Comparison of ENCODE assay signal across 25 mouse cellular contexts in the genomic region with DNA sequence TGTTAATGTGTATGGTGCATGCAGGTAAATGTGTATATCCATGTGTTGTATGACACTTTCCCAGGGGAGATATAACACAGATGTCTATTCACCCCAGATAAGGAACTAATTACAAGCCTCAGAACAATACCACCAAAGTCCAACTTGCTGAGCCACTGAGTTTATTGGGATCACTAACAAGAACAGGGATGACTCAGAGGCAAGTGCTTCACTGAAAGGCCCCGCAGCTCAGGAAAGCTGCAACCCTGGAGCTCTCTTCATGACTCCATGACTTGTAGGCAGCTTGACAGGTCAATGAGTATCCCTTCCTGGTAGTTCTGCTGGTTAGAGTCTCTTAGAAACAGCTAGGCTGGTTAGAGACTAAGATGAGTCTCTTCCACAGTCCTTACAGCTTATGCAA. TPM values are rescaled to one million over a fixed set of nuclear protein-coding genes. Genes with fewer than 3 reads are reported as not detected.
DNase-seq lines count a peak whose midpoint lies in the region; ATAC-seq and TF ChIP-seq lines count a peak whose summit lies in the region.
"Had no signal": no experiment of that assay in that cellular context is flagged by ENCODE, and none has a peak within 500 bp of the region (broad histone marks: within the 10 kb centered on the region; RNA-seq: fewer than 3 reads in every experiment).

No protein-coding gene starts in this region.

- H3K9me3 ChIP-seq in intestine, embryonic 16.5 days (ENCODE audit: control insufficient read depth, low read length) = no peaks in the 10 kb centered on the region
- H3K9me3 ChIP-seq: embryonic facial prominence, embryonic 12.5 days; embryonic facial prominence, embryonic 15.5 days; hindbrain, embryonic 10.5 days; hindbrain, embryonic 13.5 days had no signal

- peak; percentile 84 for ATAC-seq in Patski
- ATAC-seq in intestine, embryonic 16.5 days = peak; percentile 84
- ATAC-seq: activated CD4-positive, CD25-positive, alpha-beta regulatory T cell, adult 4 months; forebrain, embryonic 14.5 days; forebrain, postnatal 0 days; hindbrain, embryonic 16.5 days had no signal

- no peaks in the 10 kb centered on the region for H3K27me3 ChIP-seq in Patski
- no peaks in the 10 kb centered on the region for H3K27me3 ChIP-seq in intestine, embryonic 16.5 days (replicated peaks; ENCODE audit: control insufficient read depth, insufficient read depth, low read length)
- no peaks in the 10 kb centered on the region for H3K27me3 ChIP-seq in small intestine, adult 2 months (ENCODE audit: control insufficient read depth, insufficient read depth, low read length)
- H3K27me3 ChIP-seq: embryonic facial prominence, embryonic 12.5 days; embryonic facial prominence, embryonic 15.5 days; hindbrain, embryonic 13.5 days had no signal

- H3K4me1 ChIP-seq in intestine, embryonic 16.5 days (ENCODE audit: control insufficient read depth, insufficient read depth, low read length) = peaks cover 6% of the 10 kb centered on the region; the same call in 1 of the 2 replicates
- H3K4me1 ChIP-seq in small intestine, adult 2 months (ENCODE audit: control insufficient read depth, insufficient read depth, insufficient read length, low read length) = peaks cover 22% of the 10 kb centered on the region; the same call in 1 of the 2 replicates
- H3K4me1 ChIP-seq: embryonic facial prominence, embryonic 12.5 days; embryonic facial prominence, embryonic 15.5 days; hindbrain, embryonic 10.5 days; hindbrain, embryonic 13.5 days had no signal

- no peaks in the 10 kb centered on the region for H3K36me3 ChIP-seq in intestine, embryonic 16.5 days (ENCODE audit: control insufficient read depth, insufficient read depth, low read length)
- H3K36me3 ChIP-seq in small intestine, adult 2 months (ENCODE audit: control insufficient read depth, insufficient read depth, low read length) = peaks cover 10% of the 10 kb centered on the region; the same call in 1 of the 2 replicates
- H3K36me3 ChIP-seq: embryonic facial prominence, embryonic 12.5 days; embryonic facial prominence, embryonic 15.5 days; hindbrain, embryonic 10.5 days; hindbrain, embryonic 13.5 days had no signal

- no peak overlapping the region for H3K9ac ChIP-seq in intestine, embryonic 16.5 days (ENCODE audit: low read depth, low read length)
- H3K9ac ChIP-seq: embryonic facial prominence, embryonic 12.5 days; embryonic facial prominence, embryonic 15.5 days; forebrain, postnatal 0 days; hindbrain, embryonic 13.5 days had no signal

- CTCF ChIA-PET in Patski (lab: Charles Lee) = interaction anchor here (1.1 kb wide), 1 partner anchor 22 kb away, joined by 3 read pairs; no protein-coding TSS in a partner anchor

- peak overlapping the region; percentile 72 for H3K27ac ChIP-seq in intestine, embryonic 16.5 days (ENCODE audit: low read length)
- peak overlapping the region; percentile 60 for H3K27ac ChIP-seq in small intestine, adult 2 months (ENCODE audit: insufficient read depth, low read depth, low read length)
- H3K27ac ChIP-seq: embryonic facial prominence, embryonic 12.5 days; embryonic facial prominence, embryonic 15.5 days; gastrocnemius, adult 2 months; hindbrain, embryonic 10.5 days; hindbrain, embryonic 13.5 days had no signal

- H3K4me2 ChIP-seq in intestine, embryonic 16.5 days (ENCODE audit: low read depth, low read length) = no peak overlapping the region
- H3K4me2 ChIP-seq: embryonic facial prominence, embryonic 12.5 days; embryonic facial prominence, embryonic 15.5 days; heart, embryonic 11.5 days; hindbrain, embryonic 13.5 days had no signal

- DNase-seq in MN1 (ENCODE audit: low spot score) (peak; percentile 14), Patski (ENCODE audit: low read depth, low spot score) (no peak)
- no peak for DNase-seq in right cerebral cortex, postnatal 25 days
- no peak for DNase-seq in ovary, postnatal 36 days (ENCODE audit: low spot score)
- DNase-seq in left cerebral cortex, adult 8-10 months (ENCODE audit: low spot score in 2 of 2) = no peak
- DNase-seq: adrenal gland, adult 8-10 months; adrenal gland, postnatal 25 days; cerebellum, adult 18-20 months; cerebellum, adult 9-10 months; cerebellum, postnatal 14 days; forebrain, postnatal 0 days; gastrocnemius, adult 2 months; gastrocnemius, postnatal 14 days; heart, adult 11 months; heart, postnatal 36 days had no signal

- 69% methylated on average over 1 of the region's 1 CpGs for WGBS in intestine, embryonic 16.5 days
- WGBS in small intestine, adult 2 months = 28% methylated on average over 1 of the region's 1 CpGs

- no peak overlapping the region for H3K4me3 ChIP-seq in intestine, embryonic 16.5 days (ENCODE audit: low read length)
- H3K4me3 ChIP-seq in small intestine, adult 2 months (ENCODE audit: low read depth, low read length) = no peak overlapping the region
- H3K4me3 ChIP-seq: embryonic facial prominence, embryonic 12.5 days; embryonic facial prominence, embryonic 15.5 days; gastrocnemius, adult 2 months; hindbrain, embryonic 10.5 days; hindbrain, embryonic 13.5 days had no signal

- POLR2A ChIA-PET in Patski (lab: Charles Lee) = interaction anchor here (0.6 kb wide), 1 partner anchor 11 kb away, joined by 4 read pairs; no protein-coding TSS in a partner anchor

- TF ChIP-seq CTCF in Patski (IDR thresholded peaks at IDR 0.05) = no peak
- no peak for TF ChIP-seq CTCF in small intestine, adult 2 months (IDR thresholded peaks at IDR 0.05; ENCODE audit: extremely low read depth, insufficient read length, insufficient replicate concordance, low read depth, low read length)

- TF ChIP-seq POLR2A in small intestine, adult 2 months (IDR thresholded peaks at IDR 0.05; ENCODE audit: low read depth, low read length) = no peak

- in situ Hi-C loops in Patski (cut with MboI; ENCODE audit: low pct_unique_long_range_greater_than_20kb) = no loop called here

RNA-seq across cellular contexts. Expression of a gene that starts 11.0 kb away (rescaled TPM):
- 67.3 TPM for polyA plus RNA-seq in Patski (2021)
- polyA plus RNA-seq in intestine, embryonic 16.5 days (2015; fragmentation: Nextera tagmentation; extraction: Ambion mirVana) = 40.4 and 44.3 TPM in 2 replicates
- polyA plus RNA-seq in small intestine, adult 2 months (2012; rRNA removed) = 11.8 and 40.6 TPM in 2 replicates
- total RNA-seq in left cerebral cortex, adult 8-10 months (2022) = 10 to 100 TPM; 32.5 to 32.8 (median 32.7) TPM

RNA-seq across cellular contexts. Expression of a gene that starts 28.8 kb away (rescaled TPM):
- polyA plus RNA-seq in Patski (2021) = 28.7 TPM
- 44.2 and 54.9 TPM in 2 replicates for polyA plus RNA-seq in intestine, embryonic 16.5 days (2015; fragmentation: Nextera tagmentation; extraction: Ambion mirVana)
- 1.3 and 1.4 TPM in 2 replicates for polyA plus RNA-seq in small intestine, adult 2 months (2012; rRNA removed)
- 10 to 100 TPM; 25.1 to 31.7 (median 29.3) TPM for total RNA-seq in left cerebral cortex, adult 8-10 months (2022)

Comparison
In these comparisons a context has a peak if more than half of its experiments do, and no peak if none do; other contexts are left out.
1. RNA of a gene that starts 28.8 kb away (polyA plus RNA-seq): 44.2 to 54.9 TPM in intestine, embryonic 16.5 days and 28.7 TPM in Patski (single experiment); 1.3 to 1.4 TPM in small intestine, adult 2 months; every median in the first group is over 10 times any median in the second.